Mouse (Mus musculus): ENCODE results near the gene Tmem247.

GRCm38 (mm10) chr17:86957968-86958367 lies 40.8 kb downstream of the Tmem247 start:
- TF ChIP-seq CTCF (conservative IDR thresholded peaks at IDR 0.05; ENCODE audit: insufficient read depth, insufficient read length, low read depth, low read length) = no peak
- TF ChIP-seq POLR2A (IDR thresholded peaks at IDR 0.05; ENCODE audit: low read depth, low read length) = no peak

All from kidney, adult 2 months (tissue).